Mouse (Mus musculus) limb, embryonic 15.5 days (tissue): Measurements from ENCODE around the gene Ankrd31. TPM values are rescaled to one million over a fixed set of nuclear protein-coding genes. Genes with fewer than 3 reads are reported as not detected.

Experiments used
- ATAC-seq: fragments of 200-750 bp; cut with Nextera tagmentation; 2 replicates; pipeline ENCODE4 v1.8.0; 2017; ENCODE audit warnings: low read depth, moderate TSS enrichment; ENCODE audit not compliant: insufficient number of reproducible peaks, low FRiP score, low TSS enrichment
- H3K27ac ChIP-seq: fragments of 300-500 bp; sonication (generic); 2 replicates; pipeline ENCODE4 v1.5.1; 2015; ENCODE audit warnings: moderate library complexity, mild to moderate bottlenecking, inconsistent platforms
- H3K27me3 ChIP-seq: fragments of 300-500 bp; sonication (generic); 2 replicates; pipeline ENCODE4 v1.6.1; 2015; ENCODE audit warnings: inconsistent platforms
- H3K36me3 ChIP-seq: fragments of 300-500 bp; sonication (generic); 2 replicates; pipeline ENCODE4 v1.6.1; 2015; ENCODE audit warnings: inconsistent platforms
- H3K4me1 ChIP-seq: fragments of 300-500 bp; sonication (generic); 2 replicates; pipeline ENCODE4 v1.6.1; 2015; ENCODE audit warnings: inconsistent platforms
- H3K4me2 ChIP-seq: fragments of 300-500 bp; sonication (generic); 2 replicates; pipeline ENCODE4 v1.6.1; 2015; ENCODE audit warnings: mild to moderate bottlenecking, inconsistent platforms
- H3K4me3 ChIP-seq: fragments of 300-500 bp; sonication (generic); 2 replicates; pipeline ENCODE4 v1.5.1; 2015; ENCODE audit warnings: mild to moderate bottlenecking, inconsistent platforms
- H3K9ac ChIP-seq: fragments of 300-500 bp; sonication (generic); 2 replicates; pipeline ENCODE4 v1.6.1; 2015; ENCODE audit warnings: inconsistent platforms
- H3K9me3 ChIP-seq: fragments of 300-500 bp; sonication (generic); 2 replicates; pipeline ENCODE4 v1.6.1; 2016; ENCODE audit warnings: inconsistent platforms
- WGBS: fragments of 180-500 bp; shearing (Covaris S2); methylation state at CpG from one replicate; pipeline ENCODE4 v1.1.7; 2015; 5-methylcytosine and 5-hydroxymethylcytosine counted together
- polyA plus RNA-seq: library from polyadenylated mRNA; unstranded; fragments of >200 nt; fragmentation: Nextera tagmentation; extraction: Ambion mirVana; gene quantifications from 2 replicates; pipeline ENCODE4 v1.2.1, GENCODE M21; 2015

The Ankrd31 gene
- polyA plus RNA-seq, 1 experiment from 2014 or later, result not detected

DNA sequence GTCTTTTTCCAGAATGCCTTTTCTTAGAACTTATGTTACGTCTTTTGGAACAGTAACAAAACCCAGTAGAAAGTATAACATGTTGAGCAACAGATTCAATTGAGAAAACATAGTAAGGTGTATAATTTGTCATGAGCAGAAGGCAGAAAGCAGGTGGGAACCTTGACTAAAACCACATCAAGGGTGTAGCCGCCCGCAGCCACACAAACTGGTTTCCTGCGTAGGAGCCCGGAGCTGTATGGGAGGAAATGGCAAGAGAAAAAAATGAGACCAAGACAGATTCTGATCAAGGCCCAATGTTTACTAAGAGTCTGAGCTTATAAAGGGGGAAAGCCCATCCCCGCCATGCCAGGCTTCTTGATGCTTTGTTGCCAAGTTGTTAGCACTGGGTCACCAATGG, 208.4 kb downstream of the Ankrd31 start:
- 82% methylated on average over 6 of the region's 6 CpGs for WGBS
- no peaks in the 10 kb centered on the region for H3K9me3 ChIP-seq
- H3K4me3 ChIP-seq, result no peak overlapping the region
- H3K9ac ChIP-seq, result no peak overlapping the region
- no peaks in the 10 kb centered on the region for H3K36me3 ChIP-seq
- ATAC-seq, result no peak
- H3K27me3 ChIP-seq, result no peaks in the 10 kb centered on the region
- no peaks in the 10 kb centered on the region for H3K4me1 ChIP-seq
- no peak overlapping the region for H3K27ac ChIP-seq
- H3K4me2 ChIP-seq, result no peak overlapping the region

Other genes starting within 250 kb of the Ankrd31 start
- gene Polk, start 205.7 kb upstream of the Ankrd31 start, polyA plus RNA-seq, result 9.5 TPM in 2 replicates
- gene Col4a3bp, start 205.7 kb upstream of the Ankrd31 start, polyA plus RNA-seq, result 9.9 and 11.0 TPM in 2 replicates
- gene Hmgcr, start 77.3 kb upstream of the Ankrd31 start, polyA plus RNA-seq, result 53.8 and 58.9 TPM in 2 replicates
- 0.36 and 0.40 TPM in 2 replicates for gene Gcnt4, start 176.4 kb downstream of the Ankrd31 start, polyA plus RNA-seq